Mouse (Mus musculus) Patski (cell line): ENCODE results near the gene Themis2. TPM values are rescaled to one million over a fixed set of nuclear protein-coding genes. Genes with fewer than 3 reads are reported as not detected.
"Not testable (repeated sequence)": the region's sequence is repeated elsewhere in the genome, so short reads cannot be mapped to it uniquely, and the experiment has no call there.

Experiments
- ATAC-seq: fragments of 100-300 bp; one replicate; pipeline ENCODE4 v1.8.0; 2021
- CTCF ChIA-PET: fragments of 350-600 bp; sonication (Branson Sonifier 250); formaldehyde crosslinking; loops from one replicate; lab custom pipeline; 2022; ENCODE audit warnings: inconsistent platforms; lab: Charles Lee
- POLR2A ChIA-PET: fragments of 350-600 bp; sonication (Branson Sonifier 250); formaldehyde crosslinking; loops from one replicate; lab custom pipeline; 2022; ENCODE audit warnings: antibody characterized with exemption, inconsistent platforms; lab: Charles Lee
- DNase-seq: peaks from one replicate; pipeline ENCODE4 v3.0.0-alpha.2; 2011; ENCODE audit warnings: low read depth, low spot score
- H3K27me3 ChIP-seq: fragments of 371-371 bp; one replicate; pipeline ENCODE4 v1.5.1; 2021
- CTCF ChIP-seq: fragments of 100-300 bp; IDR thresholded peaks from one replicate; pipeline ENCODE4 v1.5.1; 2021
- in situ Hi-C: fragments of 300-500 bp; cut with MboI; formaldehyde crosslinking; loops from 3 replicates; pipeline ENCODE4 v1.11.1; 2018; ENCODE audit warnings: low pct_unique_long_range_greater_than_20kb, mixed read lengths
- polyA plus RNA-seq: library from polyadenylated mRNA; unstranded; gene quantifications from one replicate; pipeline ENCODE4 v1.2.3, GENCODE M21; 2021

Gene Themis2
- polyA plus RNA-seq, 1 experiment from 2014 or later: not detected

GRCm38 (mm10) chr4:132757633-132758351 lies 38.4 kb downstream of the Themis2 start:
- no peaks in the 10 kb centered on the region for H3K27me3 ChIP-seq
- POLR2A ChIA-PET: no interaction called here
- TF ChIP-seq CTCF: no peak
- CTCF ChIA-PET: interaction anchor here (1.5 to 2.1 kb wide), 3 partner anchors 11 to 66 kb away, joined by 4 to 7 read pairs (median 5); partner anchors contain the start of gene Rpa2
- peak; percentile 69 for ATAC-seq
- in situ Hi-C loops: no loop called here
- DNase-seq: peak; percentile 28

GRCm38 (mm10) chr4:132756974-132757373 lies 39.2 kb downstream of the Themis2 start, which contains the start of gene Smpdl3b:
Gene Smpdl3b (minus strand): TSS chr4:132757252.
- ATAC-seq (peak; percentile 92), DNase-seq (peak; percentile 66)
- H3K27me3 ChIP-seq: no peaks in the 10 kb centered on the region
- POLR2A ChIA-PET: no interaction called here
- in situ Hi-C loops: no loop called here
- TF ChIP-seq CTCF: peak; percentile 36
- CTCF ChIA-PET: interaction anchor here (1.5 to 2.1 kb wide), 3 partner anchors 12 to 67 kb away, joined by 4 to 7 read pairs (median 5); partner anchors contain the start of gene Rpa2

GRCm38 (mm10) chr4:132752992-132753391 lies 43.2 kb downstream of the Themis2 start:
- ChIA-PET POLR2A (no interaction called here), CTCF (no interaction called here)
- no peak for ATAC-seq
- H3K27me3 ChIP-seq: no peaks in the 10 kb centered on the region
- no peak for TF ChIP-seq CTCF
- in situ Hi-C loops: no loop called here
- DNase-seq: no peak

GRCm38 (mm10) chr4:132749258-132749982 lies 46.8 kb downstream of the Themis2 start:
- ChIA-PET POLR2A (no interaction called here), CTCF (no interaction called here)
- in situ Hi-C loops: no loop called here
- ATAC-seq (no peak), DNase-seq (no peak)
- H3K27me3 ChIP-seq: no peaks in the 10 kb centered on the region
- TF ChIP-seq CTCF: no peak

GRCm38 (mm10) chr4:132748778-132749177 lies 47.4 kb downstream of the Themis2 start:
- ChIA-PET CTCF (no interaction called here), POLR2A (no interaction called here)
- ATAC-seq: no peak
- DNase-seq: no peak
- in situ Hi-C loops: no loop called here
- TF ChIP-seq CTCF: no peak
- H3K27me3 ChIP-seq: no peaks in the 10 kb centered on the region

GRCm38 (mm10) chr4:132747664-132748259 lies 48.4 kb downstream of the Themis2 start:
- no peak for TF ChIP-seq CTCF
- no peaks in the 10 kb centered on the region for H3K27me3 ChIP-seq
- ChIA-PET CTCF (interaction anchor here (0.9 kb wide), 1 partner anchor 24 kb away, joined by 3 read pairs; no protein-coding TSS in a partner anchor), POLR2A (no interaction called here)
- in situ Hi-C loops: no loop called here
- DNase-seq: no peak
- ATAC-seq: no peak

- ChIA-PET POLR2A (no interaction called here), CTCF (no interaction called here)
- TF ChIP-seq CTCF: no peak
- in situ Hi-C loops: no loop called here
- H3K27me3 ChIP-seq: no peaks in the 10 kb centered on the region
- DNase-seq: no peak
- no peak for ATAC-seq
Measured at GRCm38 (mm10) chr4:132746911-132747517, 49.2 kb downstream of the Themis2 start.

GRCm38 (mm10) chr4:132743992-132744911 lies 51.9 kb downstream of the Themis2 start:
- CTCF ChIA-PET: no interaction called here
- in situ Hi-C loops: no loop called here
- DNase-seq (no peak), ATAC-seq (no peak)
- H3K27me3 ChIP-seq: no peaks in the 10 kb centered on the region
- POLR2A ChIA-PET: no interaction called here
- TF ChIP-seq CTCF: no peak

GRCm38 (mm10) chr4:132741491-132741890 lies 54.7 kb downstream of the Themis2 start:
- TF ChIP-seq CTCF: no peak
- in situ Hi-C loops: no loop called here
- ATAC-seq (no peak), DNase-seq (no peak)
- ChIA-PET CTCF (no interaction called here), POLR2A (no interaction called here)
- no peaks in the 10 kb centered on the region for H3K27me3 ChIP-seq

GRCm38 (mm10) chr4:132737154-132737553 lies 59.0 kb downstream of the Themis2 start:
- ATAC-seq, POLR2A ChIA-PET, CTCF ChIA-PET, DNase-seq, H3K27me3 ChIP-seq, in situ Hi-C loops: not testable (repeated sequence)
